Mouse (Mus musculus): ENCODE measurements around the gene Vgll2.

Vgll2 gene

GRCm38 (mm10) chr10:52022413-52023212 is at the start of gene Vgll2:
Gene Vgll2 (plus strand): TSS chr10:52022502.
- no peak for DNase-seq

- no peak for DNase-seq
Measured at GRCm38 (mm10) chr10:51975137-51975536, 47.2 kb upstream of the Vgll2 start.

- DNase-seq, result no peak
Measured at GRCm38 (mm10) chr10:51975587-51975986, 46.7 kb upstream of the Vgll2 start.

GRCm38 (mm10) chr10:51981651-51982050 is 40.7 kb upstream of the Vgll2 start:
- no peak for DNase-seq

- DNase-seq, result no peak
Measured at GRCm38 (mm10) chr10:51982395-51982794, 39.9 kb upstream of the Vgll2 start.

GRCm38 (mm10) chr10:52018471-52018870 is 3.8 kb upstream of the Vgll2 start:
- no peak for DNase-seq

GRCm38 (mm10) chr10:52021231-52021630 is 1.1 kb upstream of the Vgll2 start:
- no peak for DNase-seq

GRCm38 (mm10) chr10:52021736-52022394 is 437 bp upstream of the Vgll2 start:
- no peak for DNase-seq

GRCm38 (mm10) chr10:52023213-52024052 is 1.1 kb downstream of the Vgll2 start:
- no peak for DNase-seq

GRCm38 (mm10) chr10:52024053-52024410 is 1.7 kb downstream of the Vgll2 start:
- DNase-seq, result no peak

- DNase-seq, result no peak
Measured at GRCm38 (mm10) chr10:52025291-52025690, 3.0 kb downstream of the Vgll2 start.

GRCm38 (mm10) chr10:52025821-52026220 is 3.5 kb downstream of the Vgll2 start:
- no peak for DNase-seq

- DNase-seq, result no peak
Measured at GRCm38 (mm10) chr10:52027161-52028035, 5.1 kb downstream of the Vgll2 start.

- DNase-seq, result no peak
Measured at GRCm38 (mm10) chr10:52028561-52029370, 6.5 kb downstream of the Vgll2 start.

GRCm38 (mm10) chr10:52029421-52030080 is 7.2 kb downstream of the Vgll2 start:
- DNase-seq, result no peak

- no peak for DNase-seq
Measured at GRCm38 (mm10) chr10:52033729-52034128, 11.4 kb downstream of the Vgll2 start.

GRCm38 (mm10) chr10:52039392-52039791 is 17.1 kb downstream of the Vgll2 start:
- no peak for DNase-seq

- DNase-seq, result no peak
Measured at GRCm38 (mm10) chr10:52043086-52043485, 20.8 kb downstream of the Vgll2 start.

- DNase-seq, result no peak
Measured at GRCm38 (mm10) chr10:52048287-52048686, 26.0 kb downstream of the Vgll2 start.

GRCm38 (mm10) chr10:52072482-52072881 is 50.2 kb downstream of the Vgll2 start:
- peak; percentile 2 for DNase-seq
